Mouse (Mus musculus): ENCODE measurements around the gene Zfp346.
"Not testable (repeated sequence)": the region's sequence is repeated elsewhere in the genome, so short reads cannot be mapped to it uniquely, and the experiment has no call there.

The Zfp346 gene

GRCm38 (mm10) chr13:55105045-55105952 is at the start of gene Zfp346:
Zfp346 (plus strand) TSS chr13:55105311.
- DNase-seq (ENCODE audit: low spot score) = peak; percentile 96

DNA sequence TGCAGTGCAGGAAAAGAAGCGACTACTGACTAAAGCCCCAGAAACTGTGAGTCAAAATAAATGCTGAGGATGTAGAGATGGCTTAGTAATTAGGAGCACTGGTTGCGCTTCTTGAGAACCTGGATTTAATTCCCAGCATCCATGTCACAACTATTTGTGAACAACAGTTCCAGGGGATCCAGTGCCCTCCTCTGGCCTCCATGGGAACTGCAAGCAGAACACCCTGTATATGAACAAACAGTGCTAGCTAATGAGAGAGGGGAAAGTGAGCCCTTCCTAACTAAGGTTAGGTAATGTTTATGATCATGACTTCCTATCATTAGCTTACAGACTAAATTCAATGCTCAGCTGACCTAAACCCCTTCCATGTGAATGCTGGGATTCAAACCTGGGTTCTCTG is 47.1 kb upstream of the Zfp346 start:
- DNase-seq (ENCODE audit: low spot score) = no peak

- no peak for DNase-seq (ENCODE audit: low spot score)
Observed at GRCm38 (mm10) chr13:55063276-55063675, 41.8 kb upstream of the Zfp346 start.

DNA sequence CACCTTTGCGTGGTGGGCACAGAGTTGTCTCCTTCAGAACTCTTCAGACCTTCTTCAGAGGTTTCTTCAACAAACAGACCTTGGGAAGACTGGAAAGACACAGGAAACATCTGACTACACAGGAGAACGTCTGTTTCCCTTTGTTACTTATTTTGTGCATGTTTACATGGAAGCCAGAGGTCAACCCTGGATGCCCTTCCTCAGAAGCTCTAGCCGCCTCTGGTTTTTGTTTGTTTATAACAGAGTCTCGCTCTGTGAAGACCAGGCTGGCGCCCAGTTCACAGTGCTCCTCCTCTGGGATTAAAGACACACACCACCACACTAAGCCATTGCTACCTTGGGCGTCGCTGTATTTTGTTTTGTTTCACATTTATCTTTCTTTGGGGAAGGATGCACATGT is 35.4 kb upstream of the Zfp346 start:
- DNase-seq (ENCODE audit: low spot score) = no peak

GRCm38 (mm10) chr13:55071322-55071721 is 33.8 kb upstream of the Zfp346 start:
- DNase-seq (ENCODE audit: low spot score) = peak; percentile 3

GRCm38 (mm10) chr13:55075597-55075996 is 29.5 kb upstream of the Zfp346 start:
- no peak for DNase-seq (ENCODE audit: low spot score)

DNA sequence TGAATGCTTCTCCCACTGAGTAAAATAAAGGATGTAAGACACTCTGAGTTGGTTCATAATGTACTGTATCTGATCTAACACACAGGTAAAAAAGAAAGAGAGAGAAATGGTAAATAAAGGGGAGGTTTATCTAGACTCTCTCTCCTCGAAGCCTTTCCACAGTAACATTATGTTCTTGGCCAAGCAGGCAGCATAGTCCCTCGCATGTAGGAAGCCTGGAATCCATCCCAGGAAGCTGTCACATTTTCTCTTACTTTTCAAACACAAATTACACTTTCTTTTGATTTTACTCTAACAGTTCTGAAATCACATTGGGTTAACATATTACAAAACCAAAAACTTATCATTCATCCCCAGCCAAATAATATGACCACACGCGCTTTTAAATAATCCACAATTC is 12.5 kb upstream of the Zfp346 start:
- no peak for DNase-seq (ENCODE audit: low spot score)

DNA sequence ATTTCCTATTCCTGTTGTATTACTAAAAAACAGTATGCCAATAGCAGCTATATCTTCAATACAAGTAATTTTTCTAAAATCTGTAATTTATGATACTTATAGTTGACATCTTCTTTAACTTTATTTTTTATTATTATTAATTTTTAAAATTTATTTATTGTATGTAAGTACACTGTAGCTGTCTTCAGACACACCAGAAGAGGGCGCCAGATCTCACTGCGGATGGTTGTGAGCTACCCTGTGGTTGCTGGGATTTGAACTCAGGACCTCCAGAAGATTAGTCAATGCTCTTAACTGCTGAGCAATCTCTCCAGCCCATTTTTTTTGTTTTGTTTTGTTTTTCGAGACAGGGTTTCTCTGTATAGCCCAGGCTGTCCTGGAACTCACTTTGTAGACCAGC is 7.3 kb upstream of the Zfp346 start:
- not testable (repeated sequence) for DNase-seq (ENCODE audit: low spot score)

DNA sequence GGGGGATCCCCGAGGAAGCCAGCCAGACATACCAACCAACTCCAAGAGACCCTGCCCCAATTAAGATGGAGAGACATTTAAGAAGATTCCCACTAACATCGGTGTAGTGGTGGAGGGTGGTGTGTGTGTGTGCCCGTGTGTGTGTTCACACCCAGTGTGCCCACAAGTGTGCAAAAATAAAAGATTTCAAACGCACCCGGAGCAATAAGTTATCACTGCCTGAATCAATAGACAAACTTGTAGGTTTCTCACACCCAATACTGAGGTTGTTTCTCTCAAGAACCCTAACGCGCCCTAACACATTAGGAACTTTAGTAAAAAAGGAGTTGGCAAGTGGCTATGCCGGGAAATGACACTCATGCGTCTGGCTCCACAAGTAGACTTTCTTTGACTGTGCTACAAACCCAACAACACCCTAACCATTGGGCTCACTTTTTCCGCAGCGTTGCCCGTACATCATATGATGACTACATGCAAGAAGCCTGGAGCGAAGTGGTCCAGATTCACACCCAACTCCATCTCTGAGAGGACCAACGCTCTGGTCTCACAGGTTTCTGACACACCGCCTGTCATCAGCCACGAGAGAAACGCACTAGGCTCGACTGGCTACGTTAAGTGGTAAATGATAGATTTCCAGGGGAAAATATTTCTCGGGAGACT is 5.9 kb upstream of the Zfp346 start:
- peak; percentile 7 for DNase-seq (ENCODE audit: low spot score)

DNA sequence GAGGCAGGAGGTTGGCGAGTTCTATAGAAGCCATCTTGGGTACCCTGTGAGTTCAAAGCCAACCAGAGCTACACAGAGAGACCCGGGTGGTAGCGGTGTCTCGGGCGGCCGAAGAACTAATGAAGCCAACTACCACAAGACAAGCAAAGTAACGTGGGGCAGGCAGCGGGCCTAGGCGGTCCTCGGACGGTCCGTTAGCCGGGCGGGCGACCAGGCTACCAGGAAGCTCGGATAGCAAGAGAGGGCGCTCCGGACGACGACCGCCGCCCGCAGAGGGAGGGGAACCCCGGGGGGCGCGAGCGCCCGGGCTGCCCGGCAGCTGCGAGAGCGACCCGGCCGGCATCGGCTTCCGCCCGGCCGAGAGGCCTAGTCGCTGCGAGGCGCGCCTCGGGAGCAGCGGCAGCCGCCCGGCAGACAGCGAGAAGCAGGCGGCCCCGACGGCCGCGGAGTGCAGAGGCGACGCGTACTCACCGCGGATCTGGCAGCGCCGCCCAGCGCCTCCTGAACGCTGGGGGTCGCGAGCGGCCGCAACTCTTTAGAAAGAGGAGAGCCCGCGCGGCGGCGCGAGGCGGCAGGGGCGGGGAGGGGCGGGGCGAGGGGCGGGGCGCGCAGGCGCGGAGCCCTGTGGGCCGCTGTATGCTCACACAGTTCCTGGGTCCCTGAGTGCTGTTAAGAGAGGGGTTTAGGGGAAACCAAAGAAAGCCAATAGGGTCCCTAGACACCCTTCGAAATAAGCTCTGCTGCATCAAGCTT is 5.2 kb upstream of the Zfp346 start, which contains the start of gene Uimc1:
Gene Uimc1 (minus strand): TSS at position 575 of the 753 bp plus-strand sequence.
- DNase-seq (ENCODE audit: low spot score) = peak; percentile 66

GRCm38 (mm10) chr13:55101627-55102026 is 3.5 kb upstream of the Zfp346 start:
- no peak for DNase-seq (ENCODE audit: low spot score)

GRCm38 (mm10) chr13:55102366-55102765 is 2.7 kb upstream of the Zfp346 start:
- no peak for DNase-seq (ENCODE audit: low spot score)

GRCm38 (mm10) chr13:55103351-55103750 is 1.8 kb upstream of the Zfp346 start:
- no peak for DNase-seq (ENCODE audit: low spot score)

DNA sequence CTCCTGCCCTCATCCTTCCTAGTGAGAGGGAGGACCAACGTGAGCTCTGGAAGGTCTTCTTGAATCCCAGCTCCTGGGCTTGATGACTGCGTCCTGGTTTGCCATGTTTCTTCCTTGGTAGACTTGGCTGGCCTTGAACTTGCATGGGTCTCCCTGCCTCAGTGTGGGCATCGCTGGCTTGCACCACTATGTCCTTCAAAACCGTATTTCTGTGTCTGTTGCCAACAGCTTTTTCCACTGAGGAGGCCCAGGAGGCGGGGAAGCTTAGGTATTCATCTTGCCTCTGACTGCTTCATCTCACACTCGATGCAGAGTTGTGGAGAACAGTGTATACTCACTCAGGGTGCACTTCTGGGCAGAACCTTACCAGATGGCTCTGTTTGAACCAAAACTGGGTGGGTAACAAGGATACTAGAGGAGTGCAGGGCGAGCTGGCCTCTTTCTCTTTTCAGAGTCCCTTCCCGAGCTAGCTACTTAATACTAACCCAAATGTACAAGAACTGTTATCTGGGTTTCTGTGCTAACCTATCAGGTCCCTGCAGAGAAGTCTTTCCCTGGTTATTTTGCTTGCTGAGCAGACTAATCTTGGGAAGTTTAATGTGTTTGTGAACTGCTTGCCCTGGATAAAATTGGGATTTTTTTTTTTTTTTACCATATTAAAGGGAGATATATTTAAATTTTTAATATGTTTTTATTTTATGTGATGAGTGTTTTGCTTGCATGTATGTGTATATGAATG is 1.0 kb downstream of the Zfp346 start:
- peak; percentile 5 for DNase-seq (ENCODE audit: low spot score)

DNA sequence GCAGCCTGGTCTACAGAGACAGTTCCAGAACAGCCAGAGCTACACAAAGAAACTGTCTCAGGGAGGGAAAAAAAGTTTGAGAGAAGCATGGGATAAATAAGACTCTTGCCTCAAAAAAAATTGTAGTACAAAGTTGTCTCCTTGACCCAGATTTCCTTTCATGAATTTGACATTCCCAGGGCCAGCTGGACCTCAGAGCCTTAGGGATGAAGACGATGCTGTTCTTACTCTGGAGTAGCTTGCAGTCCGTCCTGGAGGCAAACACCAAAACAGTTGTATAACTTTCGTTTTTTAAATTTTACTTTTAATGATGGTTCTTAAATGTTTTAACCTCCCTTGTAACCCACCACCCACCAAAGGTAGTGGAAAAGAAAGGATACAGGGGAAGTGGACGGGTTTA is 2.0 kb downstream of the Zfp346 start:
- no peak for DNase-seq (ENCODE audit: low spot score)

DNA sequence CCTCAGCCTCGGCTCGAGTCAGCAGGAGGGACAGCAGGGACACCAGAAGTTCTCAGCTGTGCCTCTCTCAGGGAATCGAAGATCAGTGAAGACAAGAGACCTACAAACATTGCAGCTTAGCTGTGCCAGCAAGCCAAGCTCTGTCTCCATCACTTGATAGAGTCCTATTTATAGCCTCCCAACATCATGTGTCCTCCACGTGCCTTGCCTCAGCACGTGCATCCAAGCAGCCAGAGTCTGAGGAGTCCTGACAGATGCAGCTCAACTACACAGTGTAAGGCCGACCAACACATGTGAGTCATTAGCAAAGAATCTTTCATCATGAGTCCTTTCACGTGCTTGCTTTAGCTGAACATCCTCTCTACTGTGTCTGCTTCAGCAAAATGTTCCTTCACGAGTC is 2.6 kb downstream of the Zfp346 start:
- DNase-seq (ENCODE audit: low spot score) = no peak

GRCm38 (mm10) chr13:55114375-55114774 is 9.3 kb downstream of the Zfp346 start:
- no peak for DNase-seq (ENCODE audit: low spot score)

- DNase-seq (ENCODE audit: low spot score) = no peak
Observed at GRCm38 (mm10) chr13:55124903-55125302, 19.8 kb downstream of the Zfp346 start.

DNA sequence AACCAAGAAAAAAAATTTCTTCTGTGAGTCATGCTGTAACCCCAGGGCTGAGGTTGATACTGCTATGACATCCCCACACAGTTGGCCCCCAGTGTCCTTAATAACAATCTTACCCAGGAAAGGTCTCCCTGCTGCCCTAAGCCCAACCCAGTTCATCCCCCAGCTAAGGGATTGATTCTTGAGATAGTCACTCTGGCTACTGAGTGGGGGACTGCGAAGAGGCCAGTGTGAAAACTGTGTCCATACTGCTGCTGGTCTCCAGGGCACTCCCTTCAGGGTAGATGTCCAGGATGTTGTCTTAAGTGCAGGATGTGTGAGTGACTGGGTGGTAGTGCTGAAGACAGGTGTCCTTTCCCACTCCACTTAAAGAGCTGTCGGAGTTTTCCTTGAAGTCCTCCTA is 28.3 kb downstream of the Zfp346 start, which contains the start of gene Gm17617:
Gene Gm17617 (minus strand): TSS at position 101 of the 400 bp plus-strand sequence.
- DNase-seq (ENCODE audit: low spot score) = no peak

DNA sequence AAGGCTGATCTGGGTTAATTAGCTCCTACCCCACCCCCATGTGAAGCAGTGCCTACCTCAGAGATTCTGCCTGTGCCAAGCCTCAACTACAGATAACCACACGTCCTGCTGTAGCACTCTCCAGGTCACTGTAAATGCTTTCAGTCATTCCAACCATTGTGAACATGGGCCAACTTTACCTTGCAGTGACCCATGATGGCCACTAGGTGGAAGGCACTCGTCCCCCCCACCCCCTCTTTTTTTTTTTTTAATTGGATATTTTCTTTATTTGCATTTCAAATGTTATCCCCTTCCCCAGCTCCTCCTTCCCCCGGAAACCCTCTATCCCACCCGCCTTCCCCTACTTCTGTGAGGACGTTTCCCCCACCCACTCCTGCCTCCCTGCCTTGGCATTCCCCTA is 30.3 kb downstream of the Zfp346 start:
- no peak for DNase-seq (ENCODE audit: low spot score)

DNA sequence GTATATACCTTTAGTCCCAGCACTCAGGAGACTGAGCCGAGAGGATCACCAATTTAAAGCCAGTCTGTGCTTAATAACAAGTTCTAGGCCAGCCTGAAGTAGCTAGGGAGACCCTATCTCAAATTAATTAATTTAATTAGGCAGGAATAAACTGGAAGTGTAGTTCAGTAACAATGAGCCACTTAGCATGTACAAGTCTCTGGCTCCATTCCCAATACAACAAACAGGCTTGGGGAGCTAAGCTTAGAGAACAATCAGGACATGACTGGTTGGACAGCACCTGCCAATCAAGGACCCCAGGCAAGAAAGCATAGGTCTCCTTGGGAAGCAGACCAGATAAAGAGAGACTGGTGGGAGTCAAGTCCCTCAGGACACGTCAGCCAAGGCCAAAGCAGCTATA is 35.2 kb downstream of the Zfp346 start:
- no peak for DNase-seq (ENCODE audit: low spot score)

Data from ovary, postnatal 14 days (tissue).